Comparison of ENCODE assay signal across 8 mouse cellular contexts in genomic region chr11:101279193-101279569, GRCm38 (mm10). TPM values are rescaled to one million over a fixed set of nuclear protein-coding genes. Genes with fewer than 3 reads are reported as not detected.
DNase-seq lines count a peak whose midpoint lies in the region; ATAC-seq and TF ChIP-seq lines count a peak whose summit lies in the region.

No protein-coding gene starts in this region.

- no peak overlapping the region for H3K27ac ChIP-seq in heart, embryonic 11.5 days (ENCODE audit: low read depth, low read length)
- H3K27ac ChIP-seq in ES-E14 (ENCODE audit: insufficient read depth, low read depth, low read length, poor library complexity, severe bottlenecking), result no peak overlapping the region
- no peak overlapping the region for H3K27ac ChIP-seq in forebrain, postnatal 0 days (ENCODE audit: low read depth, low read length)

- TF ChIP-seq CTCF in forebrain, postnatal 0 days (IDR thresholded peaks at IDR 0.05; ENCODE audit: low read depth), result no peak

- peaks cover 20% of the 10 kb centered on the region for H3K4me1 ChIP-seq in heart, embryonic 11.5 days (ENCODE audit: control insufficient read depth, insufficient read depth, low read length)
- peaks cover 0 to 12% of the 10 kb centered on the region in 2 experiments; a peak in 3 of 4 replicates for H3K4me1 ChIP-seq in ES-E14 (ENCODE audit: control insufficient read depth in 2 of 2, insufficient read depth in 2 of 2, low read length in 2 of 2, poor library complexity in 1 of 2)
- H3K4me1 ChIP-seq in forebrain, postnatal 0 days (ENCODE audit: insufficient read depth), result peaks cover 12% of the 10 kb centered on the region

- in situ Hi-C loops in ES-E14 (cut with MboI; ENCODE audit: low sequenced_read_pairs in 2 of 2, unreplicated experiment in 2 of 2), result no loop called here

- H3K9me3 ChIP-seq in heart, embryonic 11.5 days (replicated peaks; ENCODE audit: control insufficient read depth, low read length), result no peaks in the 10 kb centered on the region
- H3K9me3 ChIP-seq in ES-E14 (ENCODE audit: control insufficient read depth, insufficient read depth, low read depth, low read length), result no peaks in the 10 kb centered on the region
- H3K9me3 ChIP-seq in forebrain, postnatal 0 days (ENCODE audit: low read length), result no peaks in the 10 kb centered on the region

- 0 out of 2 replicates have a peak, but pooled peaks cover 5% of the 10 kb centered on the region for H3K27me3 ChIP-seq in heart, embryonic 11.5 days (ENCODE audit: control insufficient read depth, insufficient read depth, low read length)
- no peaks in the 10 kb centered on the region for H3K27me3 ChIP-seq in forebrain, postnatal 0 days (ENCODE audit: insufficient read depth, low read length)

- peak overlapping the region; percentile 75 for H3K4me2 ChIP-seq in heart, embryonic 11.5 days
- H3K4me2 ChIP-seq in forebrain, postnatal 0 days (ENCODE audit: low read depth), result peak overlapping the region; percentile 80

- no peak overlapping the region; the same call in 1 of the 2 replicates for H3K9ac ChIP-seq in heart, embryonic 11.5 days (ENCODE audit: low read depth, low read length)
- peak overlapping the region; percentile 53; the same call in 1 of the 2 replicates for H3K9ac ChIP-seq in ES-E14 (ENCODE audit: insufficient read depth, low read depth, low read length, poor library complexity, severe bottlenecking)
- H3K9ac ChIP-seq in forebrain, postnatal 0 days, result no peak overlapping the region

- no peak for DNase-seq in heart, adult 8-10 months (ENCODE audit: low spot score)
- DNase-seq in ES-E14 (ENCODE audit: low read depth, low spot score), result no peak
- DNase-seq in forebrain, postnatal 0 days, result no peak
- DNase-seq in embryo, embryonic 10 days (ENCODE audit: low spot score), result no peak
- no peak for DNase-seq in cerebellum, adult 18-20 months
- DNase-seq in c-Kit-positive CD71-positive TER-119-positive erythroid progenitor cells, embryonic 14.5 days (ENCODE audit: low spot score), result no peak

- no peak; the same call in 1 of the 2 replicates for ATAC-seq in heart, embryonic 11.5 days (replicated peaks; ENCODE audit: insufficient number of reproducible peaks, low FRiP score, low TSS enrichment)
- peak; percentile 5; the same call in 1 of the 2 replicates for ATAC-seq in forebrain, postnatal 0 days
- ATAC-seq in megakaryocyte progenitor cell, adult 5-6 weeks (replicated peaks; ENCODE audit: poor library complexity), result peak; percentile 13; the same call in 1 of the 2 replicates

- H3K36me3 ChIP-seq in heart, embryonic 11.5 days (ENCODE audit: control insufficient read depth, insufficient read depth, low read length), result peaks cover 2% of the 10 kb centered on the region; the same call in 1 of the 2 replicates
- no peaks in the 10 kb centered on the region for H3K36me3 ChIP-seq in ES-E14 (ENCODE audit: control insufficient read depth, insufficient read depth, low read length, poor library complexity, severe bottlenecking)
- no peaks in the 10 kb centered on the region for H3K36me3 ChIP-seq in forebrain, postnatal 0 days (ENCODE audit: insufficient read depth)

- WGBS in heart, embryonic 11.5 days (ENCODE audit: insufficient replicate concordance), result 44% methylated on average over 14 of the region's 14 CpGs
- 63% methylated on average over 14 of the region's 14 CpGs for WGBS in forebrain, postnatal 0 days

- peak overlapping the region; percentile 72 for H3K4me3 ChIP-seq in heart, embryonic 11.5 days (ENCODE audit: low read depth, low read length)
- H3K4me3 ChIP-seq in ES-E14 (ENCODE audit: insufficient read depth in 1 of 2, low read depth in 1 of 2, low read length in 2 of 2, poor library complexity in 1 of 2, severe bottlenecking in 1 of 2), result peak overlapping the region; percentile 39 to 95
- peak overlapping the region; percentile 58 for H3K4me3 ChIP-seq in forebrain, postnatal 0 days (ENCODE audit: low read depth, low read length)

TF ChIP-seq in ES-E14, 5 proteins besides CTCF, POLR2A, EP300 and RAD21:
- TF ChIP-seq ZC3H11A (IDR thresholded peaks at IDR 0.05; ENCODE audit: borderline replicate concordance, low read depth, low read length) (no peak), HCFC1 (IDR thresholded peaks at IDR 0.05; ENCODE audit: borderline replicate concordance, insufficient read depth, low read length) (no peak)
TF ChIP-seq in ES-E14: peak in this region for 0.

RNA-seq across cellular contexts. Expression of gene Coa3, which starts 0.3 kb away (rescaled TPM):
- 183 and 189 TPM in 2 replicates for polyA plus RNA-seq in heart, embryonic 11.5 days (2014; fragmentation: Nextera tagmentation; extraction: Ambion mirVana)
- total RNA-seq in heart, adult 8-10 months (2022), result 100 to 1,000 TPM in 2 of 4 experiments, 10 to 100 TPM in 2; 93.0 to 105 (median 98.0) TPM
- 107 and 139 TPM in 2 replicates for total RNA-seq in ES-E14 (2012; rRNA removed)
- 110 and 140 TPM in 2 replicates for total RNA-seq in forebrain, postnatal 0 days (2014; rRNA removed)
- 208 and 233 TPM in 2 replicates for polyA plus RNA-seq in forebrain, postnatal 0 days (2015; fragmentation: Nextera tagmentation; extraction: Ambion mirVana)
- 74.0 and 91.0 TPM in 2 replicates for total RNA-seq in megakaryocyte progenitor cell, adult 5-6 weeks (2015)
- 43.7 and 47.8 TPM in 2 replicates for total RNA-seq in megakaryocyte progenitor cell, adult 5-6 weeks (2017)

RNA-seq across cellular contexts. Expression of gene Cntd1, which starts 0.4 kb away (rescaled TPM):
- 1.1 TPM in 2 replicates for polyA plus RNA-seq in heart, embryonic 11.5 days (2014; fragmentation: Nextera tagmentation; extraction: Ambion mirVana)
- under 1 TPM in 3 of 4 experiments, not detected in 1; 0.14 to 0.29 (median 0.22) TPM for total RNA-seq in heart, adult 8-10 months (2022)
- total RNA-seq in ES-E14 (2012; rRNA removed), result 2.1 and 2.4 TPM in 2 replicates
- total RNA-seq in forebrain, postnatal 0 days (2014; rRNA removed), result 0.10 and 0.15 TPM in 2 replicates
- 0.36 and 0.61 TPM in 2 replicates for polyA plus RNA-seq in forebrain, postnatal 0 days (2015; fragmentation: Nextera tagmentation; extraction: Ambion mirVana)
- 1.1 and 2.0 TPM in 2 replicates for total RNA-seq in megakaryocyte progenitor cell, adult 5-6 weeks (2015)
- total RNA-seq in megakaryocyte progenitor cell, adult 5-6 weeks (2017), result 1.2 and 1.3 TPM in 2 replicates

RNA-seq across cellular contexts. Expression of gene Wnk4, which starts 18.8 kb away (rescaled TPM):
- 11.1 and 13.7 TPM in 2 replicates for polyA plus RNA-seq in heart, embryonic 11.5 days (2014; fragmentation: Nextera tagmentation; extraction: Ambion mirVana)
- total RNA-seq in heart, adult 8-10 months (2022), result 10 to 100 TPM in 3 of 4 experiments, 1 to 10 TPM in 1; 7.6 to 16.6 (median 14.2) TPM
- total RNA-seq in ES-E14 (2012; rRNA removed), result 0.49 and 1.1 TPM in 2 replicates
- total RNA-seq in forebrain, postnatal 0 days (2014; rRNA removed), result 3.2 and 5.4 TPM in 2 replicates
- polyA plus RNA-seq in forebrain, postnatal 0 days (2015; fragmentation: Nextera tagmentation; extraction: Ambion mirVana), result 7.8 and 9.1 TPM in 2 replicates
- total RNA-seq in megakaryocyte progenitor cell, adult 5-6 weeks (2015), result not detected in 2 replicates
- total RNA-seq in megakaryocyte progenitor cell, adult 5-6 weeks (2017), result not detected in 2 replicates

RNA-seq across cellular contexts. Expression of gene Becn1, which starts 22.9 kb away (rescaled TPM):
- 138 and 154 TPM in 2 replicates for polyA plus RNA-seq in heart, embryonic 11.5 days (2014; fragmentation: Nextera tagmentation; extraction: Ambion mirVana)
- 100 to 1,000 TPM in 2 of 4 experiments, 10 to 100 TPM in 2; 78.6 to 116 (median 100) TPM for total RNA-seq in heart, adult 8-10 months (2022)
- total RNA-seq in ES-E14 (2012; rRNA removed), result 80.6 and 89.2 TPM in 2 replicates
- 107 and 177 TPM in 2 replicates for total RNA-seq in forebrain, postnatal 0 days (2014; rRNA removed)
- polyA plus RNA-seq in forebrain, postnatal 0 days (2015; fragmentation: Nextera tagmentation; extraction: Ambion mirVana), result 133 and 145 TPM in 2 replicates
- total RNA-seq in megakaryocyte progenitor cell, adult 5-6 weeks (2015), result 49.8 and 61.2 TPM in 2 replicates
- 161 and 166 TPM in 2 replicates for total RNA-seq in megakaryocyte progenitor cell, adult 5-6 weeks (2017)

RNA-seq across cellular contexts. Expression of gene Vps25, which starts 25.7 kb away (rescaled TPM):
- polyA plus RNA-seq in heart, embryonic 11.5 days (2014; fragmentation: Nextera tagmentation; extraction: Ambion mirVana), result 126 and 128 TPM in 2 replicates
- total RNA-seq in heart, adult 8-10 months (2022), result 100 to 1,000 TPM in 3 of 4 experiments, 10 to 100 TPM in 1; 88.4 to 109 (median 104) TPM
- 105 and 135 TPM in 2 replicates for total RNA-seq in ES-E14 (2012; rRNA removed)
- 71.7 and 75.8 TPM in 2 replicates for total RNA-seq in forebrain, postnatal 0 days (2014; rRNA removed)
- 135 and 138 TPM in 2 replicates for polyA plus RNA-seq in forebrain, postnatal 0 days (2015; fragmentation: Nextera tagmentation; extraction: Ambion mirVana)
- 261 and 263 TPM in 2 replicates for total RNA-seq in megakaryocyte progenitor cell, adult 5-6 weeks (2015)
- 70.4 and 86.9 TPM in 2 replicates for total RNA-seq in megakaryocyte progenitor cell, adult 5-6 weeks (2017)
